Mouse (Mus musculus) heart, adult 2 months (tissue): ENCODE measurements at regions not wholly inside any gene's neighbourhood (a gene's known extent, or its start where the extent isn't known, plus 50 kb on each side); places are given as distances from the start of the nearest gene placed in this dataset.

ENCODE experiments used
- CTCF ChIP-seq: fragments of 200-600 bp; IDR thresholded peaks from 2 replicates; pipeline ENCODE4 v1.8.1; 2022; ENCODE audit warnings: antibody characterized with exemption, mild to moderate bottlenecking, moderate library complexity
- POLR2A ChIP-seq: fragments of 200-500 bp; IDR thresholded peaks from 2 replicates; pipeline ENCODE4 v1.6.1; 2011; ENCODE audit warnings: mild to moderate bottlenecking, low read depth, low read length, control low read depth; ENCODE audit not compliant: insufficient read depth

DNA sequence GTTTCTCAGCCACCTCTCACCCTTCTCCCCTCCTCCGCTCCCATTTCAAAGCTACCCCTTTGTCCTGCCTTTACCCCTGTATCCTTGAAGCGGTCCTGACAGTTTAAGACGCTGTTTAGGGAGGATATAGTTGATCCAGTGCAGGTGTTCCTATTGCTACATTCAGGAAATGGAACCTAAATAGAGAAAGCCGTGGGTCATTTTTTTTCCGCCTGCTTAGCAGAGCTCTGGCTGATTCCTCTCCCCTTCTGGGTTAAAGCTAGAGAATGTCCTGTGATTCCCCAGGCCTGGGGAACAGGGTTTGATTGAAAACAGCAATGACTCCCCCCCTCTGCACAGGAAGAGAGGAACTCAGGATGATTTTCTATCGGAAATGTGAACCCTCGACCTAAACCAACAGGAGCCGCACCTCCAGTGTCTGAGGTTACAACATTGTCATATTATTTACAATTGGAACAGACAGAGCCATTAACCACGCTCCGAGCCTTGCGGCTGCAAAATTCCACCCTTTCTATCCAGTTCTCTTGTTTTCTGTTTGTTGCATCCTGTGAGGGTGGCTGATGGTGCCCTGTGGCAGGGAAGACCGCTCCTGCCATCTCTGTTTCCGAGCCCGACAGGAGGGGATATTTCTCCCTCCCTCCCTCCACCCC lies 127.5 kb downstream of the Gm11077 start:
- TF ChIP-seq CTCF, result no peak
- no peak for TF ChIP-seq POLR2A
